In genomic region chr10:23672296-23672695, GRCm38 (mm10) we compare ENCODE assay signal across 11 mouse cellular contexts.
"Had no signal": no experiment of that assay in that cellular context is flagged by ENCODE, and none has a peak within 500 bp of the region (broad histone marks: within the 10 kb centered on the region; RNA-seq: fewer than 3 reads in every experiment).

No protein-coding gene starts in this region.

- ATAC-seq: midbrain, embryonic 13.5 days had no signal

- H3K4me1 ChIP-seq: liver, embryonic 13.5 days had no signal

- H3K27ac ChIP-seq: kidney, postnatal 0 days; layer of hippocampus, adult 2 months; left cerebral cortex, adult 2 months; liver, embryonic 13.5 days; macrophage; midbrain, embryonic 13.5 days had no signal

- DNase-seq: layer of hippocampus, adult 9-11 months; layer of hippocampus, postnatal 36 days; liver, embryonic 13.5 days; lung, adult 2 months; thymus, adult 18-20 months; thymus, postnatal 36 days had no signal

- H3K36me3 ChIP-seq: liver, embryonic 13.5 days; midbrain, embryonic 13.5 days had no signal

- H3K9me3 ChIP-seq: liver, embryonic 13.5 days; midbrain, embryonic 13.5 days had no signal

- H3K4me2 ChIP-seq: liver, embryonic 13.5 days; midbrain, embryonic 13.5 days had no signal

- H3K9ac ChIP-seq: liver, embryonic 13.5 days; midbrain, embryonic 13.5 days had no signal

- H3K4me3 ChIP-seq: layer of hippocampus, adult 2 months; left cerebral cortex, adult 2 months; liver, embryonic 13.5 days; midbrain, embryonic 13.5 days had no signal

- H3K27me3 ChIP-seq: liver, embryonic 13.5 days; midbrain, embryonic 13.5 days had no signal
